Mouse (Mus musculus): ENCODE results near the gene Fhod1.
"Not testable (repeated sequence)": the region's sequence is repeated elsewhere in the genome, so short reads cannot be mapped to it uniquely, and the experiment has no call there.

Gene Fhod1

GRCm38 (mm10) chr8:105295895-105296573, 51.7 kb downstream of the Fhod1 start, which contains the start of gene Exoc3l:
TSS of gene Exoc3l (minus strand) at chr8:105296101.
- DNase-seq (ENCODE audit: low spot score in 2 of 2), result peak in 1 of 2 experiments; percentile 33

DNA sequence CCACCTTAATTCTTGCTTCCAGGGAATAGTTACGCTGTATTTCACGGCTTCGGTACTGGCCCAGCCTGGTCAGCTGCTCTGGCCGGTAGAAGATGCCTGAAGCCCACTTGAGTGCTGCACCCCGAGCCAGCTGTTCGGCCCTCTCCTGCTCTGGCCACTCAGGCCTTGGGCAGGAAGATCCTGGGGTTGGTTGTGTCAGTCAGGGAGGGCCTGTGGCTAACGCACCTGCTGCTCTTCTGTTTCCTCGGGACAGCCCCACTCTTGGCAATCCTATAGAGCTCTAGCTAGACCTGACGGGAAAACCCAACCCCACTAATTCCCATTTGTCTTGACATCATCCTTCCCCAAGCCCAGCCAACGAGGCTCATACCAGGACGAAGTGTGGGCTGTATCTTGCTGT, 52.5 kb downstream of the Fhod1 start:
- no peak for DNase-seq (ENCODE audit: low spot score in 2 of 2)

DNA sequence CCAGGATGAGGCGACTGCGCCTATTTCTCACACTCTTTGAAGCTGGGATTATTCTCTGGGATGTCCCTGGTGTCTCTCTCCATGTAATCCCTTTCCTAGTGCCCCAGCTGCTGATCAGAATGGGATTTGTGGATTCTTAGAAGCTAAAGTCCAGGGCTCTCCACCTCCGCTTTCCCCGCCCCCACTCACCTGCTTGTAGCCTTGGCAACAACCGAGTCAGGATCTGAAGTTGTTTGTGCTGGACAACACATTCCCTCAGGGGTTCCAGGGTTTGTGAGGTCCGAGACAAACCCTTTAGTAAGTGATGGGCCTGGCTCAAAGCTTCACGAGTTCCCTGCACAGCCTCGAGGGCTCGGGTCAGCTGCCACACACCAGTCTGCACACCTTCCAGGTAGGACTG, 53.0 kb downstream of the Fhod1 start:
- DNase-seq (ENCODE audit: low spot score in 2 of 2), result no peak

- DNase-seq (ENCODE audit: low spot score in 2 of 2), result no peak
These were observed 54.3 kb downstream of the Fhod1 start for GRCm38 (mm10) chr8:105293405-105293804.

- DNase-seq (ENCODE audit: low spot score in 2 of 2), result no peak
These were observed 55.3 kb downstream of the Fhod1 start for GRCm38 (mm10) chr8:105292471-105292870.

- DNase-seq (ENCODE audit: low spot score in 2 of 2), result not testable (repeated sequence)
These were observed 56.0 kb downstream of the Fhod1 start for GRCm38 (mm10) chr8:105291802-105292201.

- not testable (repeated sequence) for DNase-seq (ENCODE audit: low spot score in 2 of 2)
These were observed 56.4 kb downstream of the Fhod1 start for GRCm38 (mm10) chr8:105291364-105291763.

DNA sequence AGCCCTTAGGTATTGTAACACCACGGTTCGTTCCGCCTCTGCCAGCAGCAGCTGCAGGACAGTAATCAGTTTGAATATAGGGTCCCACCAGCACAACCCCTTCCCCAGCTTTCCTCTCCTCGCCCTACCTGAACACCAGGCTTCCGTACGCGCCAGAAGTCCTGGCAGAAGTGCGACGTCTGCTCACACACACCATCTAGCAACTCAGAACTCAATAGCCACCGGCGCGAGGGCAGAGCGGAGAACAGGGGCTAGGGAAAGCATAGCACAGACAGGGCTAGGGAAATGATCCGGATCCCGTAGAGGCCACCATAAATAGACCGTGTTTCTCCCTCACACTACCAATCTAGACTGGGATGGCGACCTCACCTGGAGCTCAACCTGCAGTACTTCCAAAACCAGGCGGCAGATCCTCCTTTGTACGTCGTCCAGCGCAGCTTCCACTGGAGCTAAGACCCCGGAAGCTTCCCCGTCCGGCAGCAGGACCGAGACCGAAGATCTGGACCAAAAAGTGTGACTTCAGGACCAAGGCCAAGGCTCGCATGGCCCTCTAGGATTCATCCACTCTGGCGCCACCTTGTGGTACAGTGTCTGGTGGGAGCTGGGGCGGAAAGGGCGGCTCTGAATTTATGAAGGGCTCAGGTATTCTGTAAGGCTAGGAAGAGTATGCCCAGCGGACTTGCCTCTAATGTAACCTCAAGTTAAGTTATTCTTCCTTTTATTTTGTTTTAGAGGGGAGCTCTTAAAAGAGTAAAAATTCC, 57.0 kb downstream of the Fhod1 start:
- peak; percentile 84 to 91 for DNase-seq (ENCODE audit: low spot score in 2 of 2)

DNA sequence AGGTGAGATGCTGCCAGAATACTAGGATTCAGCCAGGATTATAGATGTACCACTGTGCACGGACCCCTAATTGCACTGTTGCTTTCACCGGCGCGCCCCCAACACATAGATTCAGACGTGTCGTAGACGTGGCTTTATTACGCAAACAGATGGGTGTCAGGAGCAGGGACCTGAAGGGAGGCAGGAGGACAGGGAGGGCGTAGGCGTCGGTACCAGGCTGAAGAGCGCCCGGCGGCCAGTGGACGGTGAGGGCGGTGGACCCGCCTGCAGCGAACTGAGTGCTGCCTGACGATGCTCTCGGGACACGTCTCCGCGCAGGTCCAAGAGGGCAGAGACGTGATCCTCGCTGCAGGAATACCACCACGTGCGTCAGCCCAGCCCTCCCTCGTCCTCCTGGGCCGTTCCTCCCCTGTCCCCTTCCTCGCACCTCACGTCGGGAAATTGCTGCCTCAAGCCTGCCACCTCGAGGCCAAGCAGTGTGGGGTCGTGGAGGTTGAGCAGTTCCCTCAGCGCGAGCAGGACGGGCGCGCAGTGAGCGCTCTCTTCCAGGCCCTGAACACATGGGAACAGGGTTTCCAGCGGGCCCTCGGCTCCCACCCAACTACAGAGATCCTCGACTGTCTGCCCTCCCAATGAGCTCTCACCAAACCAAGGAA, 57.8 kb downstream of the Fhod1 start, which contains the start of gene 4931428F04Rik:
Gene 4931428F04Rik, minus strand, starts transcription at position 60 of the 656 bp plus-strand sequence.
- DNase-seq (ENCODE audit: low spot score in 2 of 2), result no peak

- DNase-seq (ENCODE audit: low spot score in 2 of 2), result peak; percentile 89 to 95
These were observed 58.6 kb downstream of the Fhod1 start for GRCm38 (mm10) chr8:105288958-105289732.

- no peak for DNase-seq (ENCODE audit: low spot score in 2 of 2)
These were observed 59.5 kb downstream of the Fhod1 start for GRCm38 (mm10) chr8:105288231-105288630.

- no peak for DNase-seq (ENCODE audit: low spot score in 2 of 2)
These were observed 60.8 kb downstream of the Fhod1 start for GRCm38 (mm10) chr8:105286907-105287306.

DNA sequence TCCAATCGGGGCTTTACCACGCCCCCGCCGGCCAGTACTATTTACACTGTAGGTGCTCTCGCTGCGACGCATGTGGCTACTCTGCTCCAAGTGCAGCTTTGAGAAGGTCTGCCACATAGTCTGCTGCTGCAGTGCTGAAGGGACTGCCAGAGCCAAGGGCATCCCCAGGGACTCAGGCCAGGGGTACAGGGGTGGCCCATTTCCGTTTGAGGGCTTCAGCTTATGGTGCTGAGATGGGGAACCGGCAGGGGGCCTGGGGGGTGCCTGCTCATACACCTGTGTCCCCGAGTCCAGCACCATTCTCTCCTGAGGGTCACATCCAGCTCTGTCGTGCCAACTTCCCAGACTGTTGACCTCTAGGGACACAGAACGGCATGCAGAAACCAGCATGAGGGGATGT, 62.2 kb downstream of the Fhod1 start:
- DNase-seq (ENCODE audit: low spot score in 2 of 2), result no peak

DNA sequence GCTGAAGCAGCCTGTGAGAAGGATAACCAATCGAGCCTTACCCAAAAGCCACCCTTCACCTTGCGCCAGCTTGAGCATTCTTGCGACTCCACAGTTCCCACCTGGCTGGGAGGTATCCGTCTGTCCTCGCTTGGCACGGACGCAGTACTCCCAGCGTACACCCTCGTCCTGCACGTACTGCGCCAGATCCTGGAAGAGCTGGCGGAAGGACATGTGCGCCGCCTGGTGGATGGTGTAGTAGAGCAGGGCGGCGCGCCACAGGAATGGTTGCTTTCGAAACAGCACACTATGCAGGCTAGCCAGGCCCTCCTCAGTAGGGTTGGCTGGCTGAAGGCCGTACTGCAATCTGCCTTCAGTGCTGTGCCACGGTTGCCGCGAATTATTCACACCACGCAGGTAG, 64.7 kb downstream of the Fhod1 start:
- no peak for DNase-seq (ENCODE audit: low spot score in 2 of 2)

DNA sequence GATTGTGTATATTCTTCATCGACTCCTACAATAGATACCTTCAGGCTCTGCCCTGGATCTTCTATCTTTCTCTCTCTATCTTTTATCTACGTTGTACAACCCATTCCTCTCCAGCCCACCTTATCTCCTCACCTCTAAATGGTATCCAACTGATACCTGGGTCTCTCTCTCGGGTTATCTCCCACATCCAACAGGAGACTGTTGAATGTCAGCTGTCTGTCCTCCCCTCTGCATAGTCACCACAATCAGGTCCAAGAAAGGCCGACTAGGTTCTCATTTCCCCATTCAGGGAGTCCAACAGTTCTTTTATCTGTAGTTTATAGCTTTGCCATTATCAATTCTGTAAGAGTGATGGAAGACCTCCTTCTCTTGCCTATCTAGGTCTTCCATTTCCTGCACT, 65.5 kb downstream of the Fhod1 start:
- no peak for DNase-seq (ENCODE audit: low spot score in 2 of 2)

DNA sequence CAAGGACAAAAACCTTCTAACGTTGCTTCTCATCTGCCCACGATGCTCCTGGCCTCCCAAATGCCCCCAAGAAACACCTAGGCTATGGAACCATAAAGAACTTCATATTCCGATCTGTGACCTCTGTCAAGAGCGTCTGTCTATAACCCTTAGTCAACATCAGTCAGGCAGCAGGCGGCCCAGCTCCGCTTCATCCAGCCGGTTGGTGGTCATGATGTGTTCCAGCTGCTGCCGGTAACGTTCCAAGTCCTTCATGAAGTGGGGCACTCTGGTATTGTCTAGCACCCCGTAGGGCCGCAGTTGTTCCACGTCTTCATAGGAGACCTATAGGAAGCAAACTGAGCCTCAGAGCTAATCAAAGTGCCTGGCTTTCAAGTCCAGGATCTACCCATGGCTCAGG, 65.9 kb downstream of the Fhod1 start:
- no peak for DNase-seq (ENCODE audit: low spot score in 2 of 2)

GRCm38 (mm10) chr8:105280567-105280966, 67.2 kb downstream of the Fhod1 start:
- no peak for DNase-seq (ENCODE audit: low spot score in 2 of 2)
